Mouse (Mus musculus) cerebellum, postnatal 10 days (tissue): ENCODE data around the gene Rassf1.

Source experiments
- DNase-seq, 2 experiments: peaks; one replicate each; pipeline ENCODE4 v3.0.0; 2021; ENCODE audit warnings: mixed read lengths in 2 of 2

Gene Rassf1

DNA sequence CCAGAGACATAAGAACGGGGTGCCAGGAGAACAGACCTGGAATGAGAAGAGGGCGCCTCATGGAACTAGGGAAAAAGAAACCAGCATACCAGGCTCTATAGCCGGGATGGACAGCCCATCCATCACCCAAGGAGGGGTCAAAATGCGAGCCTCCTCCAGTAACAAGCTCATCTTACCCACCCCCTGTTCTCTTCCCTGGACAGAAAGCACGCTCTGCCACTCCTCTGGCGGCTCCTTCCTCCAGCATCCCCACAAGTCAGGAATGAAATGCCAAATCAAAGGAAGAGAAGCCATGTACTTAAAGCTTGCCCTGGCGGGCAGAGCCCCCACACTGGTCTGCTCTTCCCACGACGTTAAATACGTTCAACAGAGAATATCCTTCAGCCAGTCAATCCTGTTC lies 10.3 kb upstream of the Rassf1 start:
- no peak for DNase-seq

- DNase-seq, result peak; percentile 97 to 98
These were observed 9.6 kb upstream of the Rassf1 start, which contains the start of the genes Cyb561d2 and Nprl2 for GRCm38 (mm10) chr9:107541474-107542351. TSS of gene Cyb561d2 (minus strand) at chr9:107542193. TSS of gene Nprl2 (plus strand) at chr9:107542226.

- DNase-seq, result no peak
These were observed 9.0 kb upstream of the Rassf1 start for GRCm38 (mm10) chr9:107542352-107542686.

DNA sequence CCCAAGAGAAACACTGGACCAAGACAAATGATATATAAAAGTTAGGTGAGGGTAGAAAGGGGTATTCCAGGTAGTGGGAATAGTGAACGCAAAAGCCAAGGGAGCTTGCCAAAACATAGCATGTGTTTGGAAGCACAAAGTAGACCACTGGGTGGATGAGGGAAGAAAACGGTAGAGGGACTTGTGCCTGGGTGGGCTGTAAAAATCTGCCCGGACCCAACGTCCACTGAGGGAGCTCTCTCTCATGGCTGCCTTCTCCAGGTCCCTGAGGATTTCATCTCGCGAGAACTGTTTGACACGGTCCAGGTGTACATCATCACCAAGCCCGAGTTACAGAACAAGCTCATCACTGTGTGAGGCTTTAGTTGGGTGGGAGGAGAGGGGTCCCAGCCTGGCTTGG lies 8.6 kb upstream of the Rassf1 start:
- no peak for DNase-seq

DNA sequence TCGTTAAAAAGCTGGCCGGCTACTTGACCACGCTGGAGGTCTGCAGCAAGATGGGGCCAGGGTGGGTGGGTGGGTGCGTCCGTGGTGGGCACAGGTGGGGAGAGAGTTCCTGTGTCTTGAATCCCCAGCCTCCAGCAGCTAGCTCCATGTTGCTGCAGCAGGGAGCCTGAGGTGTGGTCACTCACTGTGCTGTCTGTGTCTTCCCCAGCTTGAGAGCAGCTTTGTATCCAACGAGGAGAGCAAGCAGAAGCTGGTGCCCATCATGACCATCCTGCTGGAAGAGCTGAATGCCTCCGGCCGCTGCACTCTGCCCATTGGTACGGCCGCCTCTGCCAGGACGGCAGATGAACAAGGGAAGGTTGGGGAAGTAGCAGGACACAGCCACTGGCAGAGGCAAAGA lies 8.1 kb upstream of the Rassf1 start:
- no peak for DNase-seq

- DNase-seq, result no peak
These were observed 7.1 kb upstream of the Rassf1 start for GRCm38 (mm10) chr9:107544196-107544700.

GRCm38 (mm10) chr9:107544729-107545128 lies 6.6 kb upstream of the Rassf1 start:
- DNase-seq, result no peak

- no peak for DNase-seq
These were observed 6.2 kb upstream of the Rassf1 start for GRCm38 (mm10) chr9:107545199-107545598.

DNA sequence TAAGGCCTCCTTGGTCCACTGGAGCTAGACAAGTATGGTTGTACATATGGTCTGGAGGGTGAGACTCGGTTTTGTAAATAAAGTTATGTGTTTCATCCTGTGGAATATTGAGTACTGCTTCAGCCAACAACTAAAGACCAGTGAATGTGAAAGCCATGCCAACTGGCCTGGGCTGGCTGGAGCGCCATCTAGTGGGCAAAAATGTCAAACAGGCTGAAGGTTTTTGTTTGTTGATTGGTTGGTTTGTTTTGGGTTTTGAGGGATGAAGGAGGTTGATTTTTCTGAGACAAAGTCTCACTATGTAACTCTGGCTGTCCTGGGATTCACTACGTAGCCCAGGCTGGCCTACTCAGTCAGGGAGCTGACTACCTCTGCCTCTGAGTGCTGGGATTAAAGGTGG lies 5.8 kb upstream of the Rassf1 start:
- peak; percentile 89 to 94 for DNase-seq

- peak; percentile 80 to 82 for DNase-seq
These were observed 4.3 kb upstream of the Rassf1 start, which contains the start of gene Zmynd10 for GRCm38 (mm10) chr9:107547026-107547425. TSS of gene Zmynd10 (plus strand) at chr9:107547298.

DNA sequence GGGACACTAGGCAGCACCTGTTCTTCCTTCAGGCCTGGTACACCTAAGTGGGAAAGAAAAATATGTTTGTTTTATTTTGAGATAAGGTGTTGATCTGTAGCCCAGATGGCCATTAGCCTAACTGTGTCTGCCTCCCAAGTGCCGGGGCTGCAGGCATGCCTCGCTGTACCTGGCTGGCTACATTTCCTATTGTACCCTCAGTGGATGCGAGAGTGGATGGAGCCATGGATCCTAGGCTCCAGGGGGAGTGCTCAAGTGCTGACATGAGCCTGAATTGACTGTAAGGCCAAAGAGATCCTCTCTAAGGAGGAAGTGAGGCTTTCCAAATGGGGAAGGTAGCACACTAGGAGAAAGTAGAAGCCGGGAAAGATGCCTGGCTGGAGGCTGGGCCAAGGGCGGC lies 3.4 kb upstream of the Rassf1 start:
- DNase-seq, result no peak

- DNase-seq, result no peak
These were observed 2.5 kb upstream of the Rassf1 start for GRCm38 (mm10) chr9:107548820-107549219.

GRCm38 (mm10) chr9:107549297-107550074 lies 1.9 kb upstream of the Rassf1 start:
- DNase-seq, result no peak

DNA sequence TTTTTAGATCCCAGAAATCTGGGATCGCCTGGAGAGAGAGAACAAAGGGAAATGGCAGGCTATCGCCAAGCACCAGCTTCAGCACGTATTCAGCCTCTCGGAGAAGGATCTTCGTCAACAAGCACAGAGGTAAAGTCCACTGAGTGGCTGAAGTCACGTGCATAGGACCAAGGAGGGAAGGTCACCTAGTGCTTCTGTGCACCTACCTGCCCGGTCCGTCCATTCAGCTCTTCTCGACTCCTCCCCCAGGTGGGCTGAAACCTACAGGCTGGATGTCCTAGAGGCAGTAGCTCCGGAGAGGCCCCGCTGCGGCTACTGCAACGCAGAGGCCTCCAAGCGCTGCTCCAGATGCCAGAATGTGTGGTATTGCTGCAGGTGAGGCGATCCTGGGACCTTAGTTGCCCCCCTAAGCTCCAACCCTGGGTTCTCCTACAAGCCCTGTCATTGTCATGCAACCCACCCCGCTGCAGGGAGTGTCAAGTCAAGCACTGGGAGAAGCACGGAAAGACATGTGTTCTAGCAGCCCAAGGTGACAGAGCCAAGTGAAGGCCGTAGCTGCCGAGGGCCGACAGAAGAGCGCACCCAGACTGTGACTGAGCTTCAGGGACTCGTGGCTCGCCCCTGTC lies 751 bp upstream of the Rassf1 start:
- DNase-seq, result no peak

GRCm38 (mm10) chr9:107551890-107552355 lies 568 bp downstream of the Rassf1 start:
- no peak for DNase-seq

GRCm38 (mm10) chr9:107552690-107553393 lies 1.5 kb downstream of the Rassf1 start:
- DNase-seq, result no peak

DNA sequence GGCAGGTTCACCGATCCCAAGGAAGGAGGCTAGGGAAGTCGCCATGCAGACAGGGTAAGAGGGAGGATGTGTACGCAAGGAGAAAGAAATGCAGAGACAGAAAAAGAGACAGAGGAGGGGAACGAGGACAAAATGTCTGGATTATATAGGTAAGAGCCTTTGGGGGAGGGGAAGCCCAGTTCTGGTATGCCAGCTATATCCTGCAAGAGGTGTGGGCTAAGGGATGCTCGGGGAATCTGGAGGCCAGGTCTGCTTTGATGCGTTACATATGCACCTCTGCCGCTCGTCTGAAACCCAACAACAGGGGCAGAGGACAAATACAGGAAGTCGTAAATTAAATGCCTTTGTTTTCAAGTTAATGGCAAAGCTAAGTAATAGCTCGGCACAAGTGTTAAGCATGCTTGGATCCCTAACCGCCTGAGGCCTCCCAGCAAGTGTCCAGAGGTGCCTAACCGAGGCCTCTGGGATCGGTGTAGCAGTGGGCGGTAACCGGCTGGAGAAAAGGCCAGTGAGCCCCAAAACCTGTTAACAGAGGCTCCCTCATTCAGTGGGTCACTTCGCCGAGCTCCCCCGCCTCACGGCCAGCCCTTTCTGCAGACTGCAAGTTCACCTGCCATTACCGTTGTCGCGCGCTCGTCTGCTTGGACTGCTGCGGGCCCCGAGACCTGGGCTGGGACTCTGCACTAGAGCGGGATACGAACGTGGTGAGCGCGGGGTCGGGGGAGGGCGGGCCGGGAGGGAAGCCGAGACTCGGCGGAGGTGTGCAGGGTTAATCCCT lies 2.4 kb downstream of the Rassf1 start:
- no peak for DNase-seq

- peak; percentile 97 to 98 for DNase-seq
These were observed 3.0 kb downstream of the Rassf1 start for GRCm38 (mm10) chr9:107554319-107554825.

DNA sequence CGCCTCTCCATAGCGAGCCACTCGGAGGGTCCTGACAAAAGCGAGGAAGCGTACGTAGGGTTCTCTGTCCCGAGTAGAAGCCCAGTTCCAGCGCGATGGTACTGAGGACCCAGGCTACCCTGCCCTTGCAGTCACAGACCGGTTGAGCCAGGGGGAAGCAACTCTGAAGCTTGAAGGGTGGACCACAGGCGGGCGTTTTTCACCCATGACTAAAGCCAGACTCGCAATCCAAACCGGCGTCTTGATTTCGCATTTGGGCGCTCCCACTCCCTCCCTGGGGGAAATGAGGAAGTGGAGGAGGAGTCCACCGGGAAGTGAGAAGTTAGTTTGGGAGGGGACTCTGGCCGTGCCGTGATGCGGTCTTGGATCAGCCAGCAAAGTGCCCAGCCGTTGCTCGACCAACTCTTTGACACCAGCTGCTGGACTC lies 3.7 kb downstream of the Rassf1 start:
- peak in 1 of 2 experiments; percentile 54 for DNase-seq

- DNase-seq, result no peak
These were observed 4.3 kb downstream of the Rassf1 start for GRCm38 (mm10) chr9:107555701-107556100.

- no peak for DNase-seq
These were observed 5.0 kb downstream of the Rassf1 start for GRCm38 (mm10) chr9:107556346-107556745.
